Mouse (Mus musculus): ENCODE data around the gene Prr22. TPM values are rescaled to one million over a fixed set of nuclear protein-coding genes. Genes with fewer than 3 reads are reported as not detected.
A peak's percentile ranks its signal among the peaks of the same experiment; 100 is the strongest.

The Prr22 gene
- polyA plus RNA-seq, 1 experiment from 2014 or later: 1.2 TPM

- no peak overlapping the region for H3K9ac ChIP-seq
- no peaks in the 10 kb centered on the region for H3K4me1 ChIP-seq
- H3K36me3 ChIP-seq: peaks cover 20% of the 10 kb centered on the region; the same call in 1 of the 2 replicates
- H3K9me3 ChIP-seq (replicated peaks): no peaks in the 10 kb centered on the region
- H3K27me3 ChIP-seq: no peaks in the 10 kb centered on the region
- WGBS: 76% methylated on average over 13 of the region's 13 CpGs
- no peak overlapping the region for H3K4me3 ChIP-seq (replicated peaks)
- no peak overlapping the region for H3K4me2 ChIP-seq (replicated peaks)
- H3K27ac ChIP-seq (replicated peaks): no peak overlapping the region
- ATAC-seq (ENCODE audit: insufficient number of reproducible peaks, low FRiP score, low TSS enrichment, low read depth): no peak
Observed at GRCm38 (mm10) chr17:56780291-56780978, 10.4 kb downstream of the Prr22 start.

- Histone ChIP-seq H3K27me3 (no peaks in the 10 kb centered on the region), H3K9ac (no peak overlapping the region), H3K4me3 (replicated peaks) (no peak overlapping the region), H3K4me2 (replicated peaks) (no peak overlapping the region), H3K36me3 (no peaks in the 10 kb centered on the region), H3K27ac (replicated peaks) (no peak overlapping the region), H3K4me1 (no peaks in the 10 kb centered on the region), H3K9me3 (replicated peaks) (no peaks in the 10 kb centered on the region)
- no peak for ATAC-seq (ENCODE audit: insufficient number of reproducible peaks, low FRiP score, low TSS enrichment, low read depth)
- WGBS: 61% methylated on average over 3 of the region's 3 CpGs
Observed at GRCm38 (mm10) chr17:56788886-56789285, 18.8 kb downstream of the Prr22 start.

GRCm38 (mm10) chr17:56789286-56789685 is 19.2 kb downstream of the Prr22 start:
- Histone ChIP-seq H3K4me2 (replicated peaks) (no peak overlapping the region), H3K9ac (no peak overlapping the region), H3K36me3 (no peaks in the 10 kb centered on the region), H3K4me3 (replicated peaks) (no peak overlapping the region), H3K9me3 (replicated peaks) (no peaks in the 10 kb centered on the region), H3K27ac (replicated peaks) (no peak overlapping the region), H3K4me1 (no peaks in the 10 kb centered on the region), H3K27me3 (no peaks in the 10 kb centered on the region)
- WGBS: 85% methylated on average over 6 of the region's 6 CpGs
- ATAC-seq (ENCODE audit: insufficient number of reproducible peaks, low FRiP score, low TSS enrichment, low read depth): no peak

- 82% methylated on average over 3 of the region's 3 CpGs for WGBS
- Histone ChIP-seq H3K27me3 (no peaks in the 10 kb centered on the region), H3K4me3 (replicated peaks) (no peak overlapping the region), H3K4me1 (no peaks in the 10 kb centered on the region), H3K9ac (no peak overlapping the region), H3K9me3 (replicated peaks) (no peaks in the 10 kb centered on the region), H3K27ac (replicated peaks) (no peak overlapping the region), H3K36me3 (no peaks in the 10 kb centered on the region), H3K4me2 (replicated peaks) (no peak overlapping the region)
- no peak for ATAC-seq (ENCODE audit: insufficient number of reproducible peaks, low FRiP score, low TSS enrichment, low read depth)
Observed at GRCm38 (mm10) chr17:56792588-56792987, 22.5 kb downstream of the Prr22 start.

- no peak overlapping the region for H3K27ac ChIP-seq (replicated peaks)
- no peaks in the 10 kb centered on the region for H3K36me3 ChIP-seq
- no peak overlapping the region for H3K4me2 ChIP-seq (replicated peaks)
- no peaks in the 10 kb centered on the region for H3K9me3 ChIP-seq (replicated peaks)
- H3K4me1 ChIP-seq: no peaks in the 10 kb centered on the region
- H3K9ac ChIP-seq: no peak overlapping the region
- no peaks in the 10 kb centered on the region for H3K27me3 ChIP-seq
- H3K4me3 ChIP-seq (replicated peaks): no peak overlapping the region
- WGBS: 64% methylated on average over 6 of the region's 6 CpGs
- ATAC-seq (ENCODE audit: insufficient number of reproducible peaks, low FRiP score, low TSS enrichment, low read depth): no peak
Observed at GRCm38 (mm10) chr17:56793614-56794319, 23.7 kb downstream of the Prr22 start.

- H3K4me3 ChIP-seq (replicated peaks): no peak overlapping the region
- H3K9ac ChIP-seq: no peak overlapping the region
- no peaks in the 10 kb centered on the region for H3K4me1 ChIP-seq
- WGBS: 76% methylated on average over 3 of the region's 3 CpGs
- no peaks in the 10 kb centered on the region for H3K9me3 ChIP-seq (replicated peaks)
- peaks cover 4% of the 10 kb centered on the region; the same call in 1 of the 2 replicates for H3K36me3 ChIP-seq
- no peaks in the 10 kb centered on the region for H3K27me3 ChIP-seq
- H3K4me2 ChIP-seq (replicated peaks): no peak overlapping the region
- H3K27ac ChIP-seq (replicated peaks): no peak overlapping the region
- no peak for ATAC-seq (ENCODE audit: insufficient number of reproducible peaks, low FRiP score, low TSS enrichment, low read depth)
Observed at GRCm38 (mm10) chr17:56799276-56799675, 29.2 kb downstream of the Prr22 start.

- H3K27ac ChIP-seq (replicated peaks): no peak overlapping the region
- WGBS: 60% methylated on average over 8 of the region's 8 CpGs
- no peak overlapping the region for H3K9ac ChIP-seq
- no peak for ATAC-seq (ENCODE audit: insufficient number of reproducible peaks, low FRiP score, low TSS enrichment, low read depth)
- H3K9me3 ChIP-seq (replicated peaks): no peaks in the 10 kb centered on the region
- no peaks in the 10 kb centered on the region for H3K4me1 ChIP-seq
- no peaks in the 10 kb centered on the region for H3K27me3 ChIP-seq
- H3K4me3 ChIP-seq (replicated peaks): no peak overlapping the region
- H3K36me3 ChIP-seq: peaks cover 4% of the 10 kb centered on the region; the same call in 1 of the 2 replicates
- H3K4me2 ChIP-seq (replicated peaks): no peak overlapping the region
Observed at GRCm38 (mm10) chr17:56802065-56802464, 32.0 kb downstream of the Prr22 start.

GRCm38 (mm10) chr17:56804952-56805351 is 34.9 kb downstream of the Prr22 start:
- peaks cover 2% of the 10 kb centered on the region for H3K4me1 ChIP-seq
- no peak overlapping the region for H3K27ac ChIP-seq (replicated peaks)
- H3K9me3 ChIP-seq (replicated peaks): no peaks in the 10 kb centered on the region
- peaks cover 4% of the 10 kb centered on the region; the same call in 1 of the 2 replicates for H3K36me3 ChIP-seq
- no peaks in the 10 kb centered on the region for H3K27me3 ChIP-seq
- no peak overlapping the region for H3K9ac ChIP-seq
- no peak overlapping the region for H3K4me3 ChIP-seq (replicated peaks)
- 79% methylated on average over 5 of the region's 5 CpGs for WGBS
- no peak overlapping the region for H3K4me2 ChIP-seq (replicated peaks)
- no peak for ATAC-seq (ENCODE audit: insufficient number of reproducible peaks, low FRiP score, low TSS enrichment, low read depth)

GRCm38 (mm10) chr17:56805784-56806183 is 35.7 kb downstream of the Prr22 start:
- no peak overlapping the region for H3K27ac ChIP-seq (replicated peaks)
- ATAC-seq (ENCODE audit: insufficient number of reproducible peaks, low FRiP score, low TSS enrichment, low read depth): no peak
- no peak overlapping the region for H3K4me3 ChIP-seq (replicated peaks)
- H3K4me2 ChIP-seq (replicated peaks): no peak overlapping the region
- no peaks in the 10 kb centered on the region for H3K9me3 ChIP-seq (replicated peaks)
- H3K27me3 ChIP-seq: no peaks in the 10 kb centered on the region
- H3K36me3 ChIP-seq: peaks cover 4% of the 10 kb centered on the region; the same call in 1 of the 2 replicates
- H3K4me1 ChIP-seq: peaks cover 10% of the 10 kb centered on the region
- WGBS: 79% methylated on average over 1 of the region's 1 CpGs
- no peak overlapping the region for H3K9ac ChIP-seq

- H3K36me3 ChIP-seq: no peaks in the 10 kb centered on the region
- no peak overlapping the region for H3K4me3 ChIP-seq (replicated peaks)
- H3K4me2 ChIP-seq (replicated peaks): no peak overlapping the region
- ATAC-seq (ENCODE audit: insufficient number of reproducible peaks, low FRiP score, low TSS enrichment, low read depth): peak; percentile 67; the same call in 1 of the 2 replicates
- H3K27me3 ChIP-seq: no peaks in the 10 kb centered on the region
- 9% methylated on average over 9 of the region's 9 CpGs for WGBS
- no peaks in the 10 kb centered on the region for H3K9me3 ChIP-seq (replicated peaks)
- H3K9ac ChIP-seq: no peak overlapping the region
- H3K27ac ChIP-seq (replicated peaks): no peak overlapping the region
- peaks cover 11% of the 10 kb centered on the region for H3K4me1 ChIP-seq
Observed at GRCm38 (mm10) chr17:56808518-56808917, 38.5 kb downstream of the Prr22 start.

GRCm38 (mm10) chr17:56810245-56810644 is 40.2 kb downstream of the Prr22 start:
- 1% methylated on average over 3 of the region's 3 CpGs for WGBS

More at GRCm38 (mm10) chr17:56810245-56810644, 40.2 kb downstream of the Prr22 start:
- no peaks in the 10 kb centered on the region for H3K27me3 ChIP-seq
- peak; percentile 45; the same call in 1 of the 2 replicates for ATAC-seq (ENCODE audit: insufficient number of reproducible peaks, low FRiP score, low TSS enrichment, low read depth)
- no peak overlapping the region for H3K9ac ChIP-seq
- H3K4me2 ChIP-seq (replicated peaks): no peak overlapping the region
- peaks cover 18% of the 10 kb centered on the region for H3K4me1 ChIP-seq
- H3K4me3 ChIP-seq (replicated peaks): no peak overlapping the region
- H3K27ac ChIP-seq (replicated peaks): 0 out of 2 replicates have a peak overlapping the region, but pooled peaks have one; percentile 40
- no peaks in the 10 kb centered on the region for H3K9me3 ChIP-seq (replicated peaks)
- no peaks in the 10 kb centered on the region for H3K36me3 ChIP-seq

All from embryonic facial prominence, embryonic 15.5 days (tissue).